Mouse (Mus musculus): ENCODE measurements around the gene Tmem88b.

DNA sequence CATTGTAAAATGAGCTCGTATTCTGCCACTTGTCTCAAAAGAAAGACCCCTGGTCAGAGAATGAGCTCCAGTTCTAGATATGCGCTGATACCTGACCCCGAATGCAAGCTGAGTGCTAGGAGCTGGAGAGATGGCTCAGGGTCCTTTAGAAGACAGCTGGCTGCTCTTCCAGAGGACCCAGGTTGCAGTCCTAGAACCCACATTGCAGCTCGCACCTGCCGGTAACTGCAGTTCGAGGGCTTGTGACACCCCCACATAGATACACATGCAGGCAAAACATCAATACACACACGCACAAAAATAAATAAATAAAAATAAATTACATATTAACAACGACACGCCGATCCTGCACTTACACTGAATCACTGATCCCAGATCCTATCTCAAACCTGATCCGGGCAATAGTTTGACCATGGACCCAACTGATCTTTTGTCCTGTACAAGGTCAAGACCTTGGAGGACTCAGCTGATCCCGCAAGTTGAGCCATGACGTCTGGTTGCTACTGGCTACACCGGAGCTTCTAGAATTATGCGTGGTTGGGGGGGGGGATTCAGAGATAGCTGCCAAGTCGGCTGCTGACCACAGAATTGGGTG is 2.1 kb downstream of the Tmem88b start:
- no peak for TF ChIP-seq CTCF (conservative IDR thresholded peaks at IDR 0.05; ENCODE audit: low read length)
- no peak for TF ChIP-seq NANOG (IDR thresholded peaks at IDR 0.05; ENCODE audit: borderline replicate concordance, low read length)
- no peak for TF ChIP-seq POU5F1 (IDR thresholded peaks at IDR 0.05; ENCODE audit: borderline replicate concordance, low read length)

All from E14TG2a.4 (cell line).